Mouse (Mus musculus) bone marrow, adult 2 months (tissue): ENCODE results near the gene Zbtb40.

ENCODE experiments used
- CTCF ChIP-seq: fragments of 200-500 bp; IDR thresholded peaks from 2 replicates; pipeline ENCODE4 v1.5.1; 2011; ENCODE audit warnings: low read length, control low read depth; ENCODE audit not compliant: control insufficient read depth, insufficient read depth
- POLR2A ChIP-seq: fragments of 200-500 bp; IDR thresholded peaks from 2 replicates; pipeline ENCODE4 v1.6.1; 2011; ENCODE audit warnings: low read depth, mild to moderate bottlenecking, control low read depth, low read length, borderline replicate concordance; ENCODE audit not compliant: control insufficient read depth

DNA sequence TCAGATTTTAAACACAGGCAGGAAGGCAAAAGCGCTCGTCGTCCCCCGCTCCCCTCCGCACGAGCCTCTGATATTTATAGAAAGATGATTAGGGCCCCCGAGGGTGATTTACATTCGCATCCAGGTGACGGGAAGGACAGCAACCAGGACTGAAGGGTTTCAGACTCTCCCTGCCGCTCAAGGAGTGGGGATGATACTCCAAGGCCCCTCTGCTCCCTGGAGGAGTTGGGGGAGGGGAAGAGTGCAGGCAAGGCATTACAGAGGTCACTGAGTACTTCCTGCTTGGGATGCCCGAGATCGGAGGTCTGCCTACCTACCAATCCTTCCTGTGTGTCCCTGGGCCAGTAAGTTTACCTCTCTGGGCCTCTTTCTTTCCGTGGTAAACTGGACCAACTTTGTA, 105.4 kb downstream of the Zbtb40 start:
- TF ChIP-seq CTCF (no peak), POLR2A (no peak)
